Mouse (Mus musculus) yolk sac, embryonic 10.5 days (tissue): ENCODE measurements around the gene Pcdh15.
A peak's percentile ranks its signal among the peaks of the same experiment; 100 is the strongest.

Experiments used
- DNase-seq: peaks from one replicate; pipeline ENCODE4 v3.0.0-alpha.2; 2017; ENCODE audit warnings: low spot score

Pcdh15 gene

DNA sequence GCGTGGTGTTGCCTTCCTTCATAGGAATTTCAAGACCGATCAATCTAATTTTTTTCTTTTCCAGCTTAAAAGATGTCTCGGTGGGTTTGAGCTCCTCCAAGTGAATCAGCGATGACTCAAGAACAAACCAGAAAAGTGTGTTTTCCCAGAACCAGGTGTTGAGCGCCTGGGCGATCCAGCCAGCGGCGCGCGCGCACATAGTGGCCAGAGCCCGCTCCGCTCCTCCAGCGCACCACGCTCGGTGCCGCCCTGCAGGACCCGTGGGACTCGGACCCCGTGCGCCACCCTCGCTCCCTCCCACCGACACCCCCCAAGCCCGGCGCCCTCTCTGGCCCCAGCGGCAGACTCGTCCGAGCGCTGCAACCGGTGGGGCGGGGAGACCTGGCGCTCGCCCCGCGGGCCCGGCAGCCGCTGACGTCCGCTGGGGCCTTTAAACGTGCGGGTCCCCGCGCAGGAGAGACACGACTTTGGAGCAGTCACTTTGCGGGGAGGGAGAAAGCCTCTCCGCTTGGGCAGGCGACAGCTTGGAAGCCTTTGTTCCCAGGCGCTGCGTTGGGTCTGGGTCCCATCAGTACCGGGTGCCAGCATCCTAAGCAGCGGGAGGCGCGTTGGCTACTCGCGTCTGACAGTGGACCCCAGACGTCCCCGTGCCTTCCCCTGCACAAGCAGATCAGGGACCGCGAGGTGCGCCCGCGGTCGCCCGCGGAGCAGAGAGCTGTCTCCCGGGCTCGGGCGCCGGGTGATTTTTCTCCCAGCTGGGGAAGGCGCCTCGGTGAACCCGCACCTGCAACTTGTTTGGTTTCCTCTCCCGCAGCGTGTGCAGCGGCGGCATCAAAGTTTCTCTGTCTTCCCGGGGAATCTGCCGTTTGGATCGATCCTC lies at the start of gene Pcdh15:
Gene Pcdh15, plus strand, starts transcription at position 377 of the 880 bp plus-strand sequence.
- DNase-seq = no peak

DNA sequence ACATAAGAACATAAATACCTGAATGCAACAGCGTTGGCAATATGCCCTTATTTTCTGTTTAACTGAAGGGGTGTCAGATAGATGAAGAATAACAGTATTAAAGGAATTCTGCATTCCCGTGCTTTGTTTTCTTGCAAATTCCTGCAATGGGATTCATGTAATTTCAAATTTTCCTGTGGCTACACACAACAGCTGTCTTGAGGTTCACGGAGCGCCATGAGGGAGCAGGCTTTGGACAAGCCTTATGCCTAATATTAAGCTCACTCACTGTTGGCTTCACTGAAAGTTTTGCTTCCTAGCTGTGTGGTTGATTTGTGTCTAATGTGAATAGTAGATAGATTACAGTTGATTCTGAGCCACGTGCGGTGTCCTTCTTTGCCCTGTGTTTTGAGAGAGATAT lies 47.1 kb upstream of the Pcdh15 start:
- no peak for DNase-seq

DNA sequence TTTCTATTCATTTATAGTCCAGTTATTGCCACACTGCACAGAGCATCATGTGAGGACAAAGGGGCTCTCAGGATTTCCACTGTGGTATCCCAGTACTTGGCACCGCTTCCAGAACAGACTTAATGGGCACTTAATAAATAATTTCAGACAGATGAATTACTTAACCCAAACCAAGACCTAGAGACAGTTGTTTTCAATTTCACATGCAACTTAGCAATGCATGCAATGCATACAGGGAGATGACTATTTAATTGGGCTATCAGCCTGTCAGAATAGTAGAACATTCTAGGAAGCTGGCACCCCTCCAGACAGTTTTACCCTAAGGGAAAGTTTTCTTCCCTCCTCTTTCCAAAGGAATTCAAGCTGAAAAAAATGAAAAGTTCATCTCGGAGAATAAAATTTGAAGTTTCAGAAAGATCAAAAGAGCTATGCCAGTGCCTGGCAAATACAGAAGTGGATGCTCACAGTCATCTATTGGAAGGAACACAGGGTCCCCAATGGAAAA lies 39.4 kb upstream of the Pcdh15 start:
- DNase-seq = no peak

DNA sequence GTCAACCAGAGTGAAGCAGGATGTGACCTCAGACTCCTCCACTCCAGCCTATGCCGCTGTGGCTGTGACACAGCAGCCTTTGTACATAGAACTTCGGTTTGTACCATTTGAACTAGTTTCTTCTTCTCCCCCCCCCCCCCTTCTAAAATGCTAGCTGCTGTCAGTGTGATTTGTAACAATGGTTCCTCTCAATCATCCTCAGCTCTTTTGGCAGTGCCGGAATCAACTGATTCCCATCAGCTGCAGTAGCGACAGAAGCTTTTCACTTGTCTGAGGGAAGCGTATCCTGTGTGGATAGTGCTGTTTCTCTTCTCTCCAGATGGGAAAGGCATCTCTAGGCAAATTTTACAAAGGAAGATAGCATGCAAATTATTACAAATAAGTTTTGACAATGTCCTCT lies 12.4 kb upstream of the Pcdh15 start:
- DNase-seq = no peak

DNA sequence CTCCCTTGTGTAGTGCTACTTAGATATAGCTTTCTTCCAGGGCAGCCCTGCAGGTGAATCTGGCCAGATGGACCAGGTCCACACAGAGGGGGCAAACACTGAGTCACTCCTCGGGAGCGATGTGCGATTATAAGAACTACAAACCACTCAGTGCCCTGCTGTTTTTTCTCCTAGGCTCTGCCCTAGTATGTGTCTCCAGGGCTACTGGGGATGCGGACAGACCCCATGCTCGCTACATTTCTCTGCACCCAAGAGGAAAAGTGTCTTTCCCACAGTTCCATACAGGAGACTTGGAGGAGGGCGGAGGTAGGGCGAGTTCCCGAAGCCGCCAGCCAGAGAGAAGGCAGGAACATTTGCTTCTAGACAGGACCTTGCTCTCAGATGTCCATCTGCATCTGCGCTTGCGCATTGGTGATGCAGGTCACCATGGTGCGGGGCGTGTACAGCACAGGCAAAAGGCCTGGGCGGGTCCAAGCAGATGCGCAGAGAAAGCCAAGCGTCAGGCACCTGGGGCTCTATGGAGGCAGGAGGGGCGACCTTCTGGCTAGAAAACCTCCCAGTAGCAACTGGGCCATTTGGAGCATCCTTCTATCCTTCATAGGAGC lies 2.5 kb upstream of the Pcdh15 start:
- DNase-seq = no peak

DNA sequence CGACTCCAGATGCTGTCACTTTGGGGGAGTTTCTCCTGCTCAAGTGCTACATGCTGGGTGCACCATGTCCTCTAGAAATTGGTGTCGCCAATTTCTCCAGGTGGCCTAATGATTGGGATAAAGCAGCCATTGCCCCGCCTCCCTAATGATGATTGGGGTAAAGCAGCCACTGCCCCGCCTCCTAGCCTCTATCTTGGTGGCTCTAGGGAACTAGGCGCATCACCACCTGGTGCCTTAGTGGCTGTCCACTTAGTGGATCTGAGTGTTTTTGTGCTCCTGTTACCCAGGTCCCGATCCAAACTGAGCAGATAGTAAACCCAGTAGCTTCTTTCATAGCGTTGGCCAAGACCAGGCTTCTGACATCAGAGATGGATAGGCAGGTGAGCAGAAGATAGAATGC lies 2.0 kb upstream of the Pcdh15 start:
- DNase-seq = no peak

DNA sequence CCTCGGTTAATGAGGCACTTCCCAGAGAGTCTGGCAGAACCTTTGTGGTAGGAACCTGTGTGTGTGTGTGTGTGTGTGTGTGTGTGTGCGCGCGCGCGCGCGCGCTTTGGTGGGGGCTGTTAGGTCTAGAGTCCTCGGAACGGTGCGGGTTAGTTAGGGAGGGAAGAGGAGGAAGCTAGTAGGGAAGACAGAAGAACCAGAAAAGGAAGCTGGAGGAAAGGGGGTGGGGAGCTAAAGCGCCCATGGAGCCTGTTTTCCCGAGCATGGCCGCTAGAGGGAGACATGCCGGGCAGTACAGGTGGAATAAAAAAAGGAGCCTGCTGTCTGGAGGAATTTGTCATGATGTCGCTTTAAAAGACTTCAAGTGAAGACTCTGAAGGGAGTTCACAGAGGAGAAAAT lies 1.2 kb upstream of the Pcdh15 start:
- peak; percentile 39 for DNase-seq

DNA sequence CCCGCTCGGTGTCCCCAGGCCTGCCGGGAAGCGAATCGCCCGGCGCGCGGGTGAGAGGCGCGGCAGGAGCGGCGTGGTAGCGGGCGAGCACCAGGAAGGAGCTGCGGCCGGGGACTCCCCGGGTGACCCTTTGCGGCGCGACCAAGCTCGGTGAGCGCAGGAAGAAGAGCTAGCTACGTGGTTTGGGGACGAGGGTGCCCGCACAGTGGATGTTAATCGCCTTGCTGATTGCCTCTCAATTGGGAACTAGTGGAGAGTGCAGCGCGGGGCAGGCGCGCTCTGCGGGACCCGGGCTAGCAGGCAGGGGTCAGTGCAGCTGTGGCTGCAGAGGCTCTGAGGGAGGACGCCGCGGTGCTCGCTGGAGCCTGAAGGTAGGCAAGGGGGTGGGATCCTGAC lies 702 bp downstream of the Pcdh15 start:
- peak; percentile 16 for DNase-seq

DNA sequence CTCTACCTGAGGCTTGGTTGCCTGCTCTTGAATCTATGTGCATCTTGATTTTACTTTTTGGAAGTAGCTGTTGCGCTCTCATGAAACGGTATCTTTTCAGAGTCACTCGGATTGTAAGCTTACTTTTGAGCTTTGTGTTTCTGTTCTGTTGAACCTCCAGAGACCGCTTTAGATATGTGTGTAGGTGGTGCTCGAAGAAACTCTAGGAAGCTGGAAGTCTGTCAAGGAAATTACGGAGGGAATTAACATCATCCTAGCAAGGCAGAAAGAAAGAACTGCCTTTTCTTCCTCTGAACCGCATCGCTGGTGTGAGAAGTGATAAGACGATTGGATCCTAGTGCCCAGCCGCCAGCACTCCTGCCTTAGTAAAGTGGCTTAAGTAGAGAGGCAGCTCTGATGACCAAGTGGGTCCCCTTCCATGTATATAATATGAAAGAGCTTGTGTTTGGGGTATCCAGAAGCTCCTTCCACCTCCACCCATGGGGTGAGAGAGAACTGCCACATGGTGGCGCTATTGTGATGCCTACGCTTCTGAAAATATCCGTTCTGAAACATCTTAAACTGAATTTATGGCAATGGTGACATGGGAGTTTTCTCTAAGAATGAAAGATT lies 4.3 kb downstream of the Pcdh15 start:
- no peak for DNase-seq

DNA sequence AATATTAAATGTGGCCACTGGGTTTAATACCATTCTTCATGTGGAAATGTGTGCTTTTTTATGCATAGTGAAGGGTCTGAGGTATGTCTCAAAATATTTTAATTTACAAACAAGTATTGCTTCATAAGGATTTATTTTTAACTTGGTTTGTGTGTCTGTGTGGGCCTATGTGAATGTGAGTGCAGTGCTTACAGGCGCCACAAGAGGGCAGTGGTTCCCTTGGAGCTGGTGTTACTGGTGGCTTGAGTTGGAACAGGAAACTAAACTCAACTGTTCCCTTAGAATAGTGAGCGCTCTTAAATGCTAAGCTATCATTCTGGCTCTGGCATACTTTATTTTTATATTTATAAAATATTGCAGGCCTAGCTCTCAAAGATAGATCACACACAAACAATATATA lies 6.8 kb downstream of the Pcdh15 start:
- no peak for DNase-seq

DNA sequence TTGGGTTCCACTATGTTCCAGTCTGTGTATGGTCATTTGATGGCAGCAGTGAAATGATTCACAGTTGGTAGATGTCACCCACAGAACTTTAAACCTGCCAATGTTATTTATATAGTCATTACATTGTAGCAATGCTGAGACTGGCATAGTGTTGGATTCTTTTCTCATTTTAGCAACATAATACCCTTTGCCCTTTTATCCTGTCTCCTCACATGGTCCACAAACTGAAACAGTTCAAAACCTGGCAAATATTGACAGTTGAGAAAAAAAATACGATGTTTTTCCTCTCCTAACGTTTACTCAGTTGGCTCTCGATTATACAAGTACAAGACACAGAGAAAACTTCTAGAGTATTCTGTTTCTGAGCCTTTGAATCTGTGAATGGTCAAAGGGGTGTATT lies 38.8 kb downstream of the Pcdh15 start:
- DNase-seq = no peak

DNA sequence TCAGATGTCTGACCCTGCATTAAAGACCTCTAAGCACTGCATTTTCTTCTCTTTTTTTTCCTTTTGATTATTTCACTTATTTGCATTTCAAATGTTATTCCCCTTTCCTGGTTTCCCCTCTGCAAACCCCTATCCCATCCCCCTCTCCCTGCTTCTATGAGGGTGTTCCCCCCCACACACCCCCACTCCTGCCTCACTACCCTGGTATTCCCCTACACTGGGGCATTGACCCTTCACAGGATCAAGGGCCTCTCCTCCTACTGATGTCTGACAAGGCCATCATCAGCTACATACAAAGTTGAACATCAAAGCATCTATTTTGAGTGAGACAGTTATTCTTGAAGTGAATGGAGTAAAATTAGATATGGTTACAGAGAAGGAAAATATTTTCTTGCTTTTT lies 48.4 kb downstream of the Pcdh15 start:
- no peak for DNase-seq

DNA sequence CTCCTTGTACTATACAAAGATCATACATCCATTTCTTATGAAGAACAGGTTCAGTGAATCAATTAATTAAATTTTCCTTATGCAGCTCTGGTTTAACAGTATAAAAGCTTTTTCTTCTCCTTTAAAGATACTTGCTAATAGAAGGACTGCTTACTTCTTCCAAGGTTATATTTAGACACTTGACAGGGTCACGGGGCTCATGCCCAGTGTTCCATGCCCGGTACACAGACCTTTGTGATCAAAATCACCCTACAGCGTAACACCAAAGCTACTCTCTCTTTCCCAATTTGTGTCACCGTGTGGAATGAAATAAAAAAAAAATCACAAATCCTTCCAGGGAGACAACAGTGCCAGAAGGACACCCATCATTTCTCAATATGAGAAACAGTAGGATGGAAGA lies 48.8 kb downstream of the Pcdh15 start:
- no peak for DNase-seq

DNA sequence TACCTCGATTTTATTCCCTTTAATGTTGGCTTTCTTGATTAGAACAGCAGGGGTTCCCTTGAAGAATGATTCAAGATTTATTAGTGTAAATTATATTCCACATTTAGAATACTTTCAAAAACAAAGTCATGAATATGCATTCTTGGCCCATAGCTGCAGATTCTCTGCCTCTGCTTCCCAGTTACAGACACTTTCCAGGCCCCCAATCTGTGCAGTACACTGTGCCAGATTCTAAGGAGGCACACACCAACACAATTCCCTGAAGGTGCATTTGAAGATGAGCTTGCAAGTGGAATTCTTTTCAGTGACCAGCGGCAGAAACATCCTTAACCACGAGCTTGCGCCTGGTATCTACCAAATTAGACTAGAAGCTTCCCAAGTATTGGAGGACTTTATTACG lies 55.4 kb downstream of the Pcdh15 start:
- DNase-seq = no peak

DNA sequence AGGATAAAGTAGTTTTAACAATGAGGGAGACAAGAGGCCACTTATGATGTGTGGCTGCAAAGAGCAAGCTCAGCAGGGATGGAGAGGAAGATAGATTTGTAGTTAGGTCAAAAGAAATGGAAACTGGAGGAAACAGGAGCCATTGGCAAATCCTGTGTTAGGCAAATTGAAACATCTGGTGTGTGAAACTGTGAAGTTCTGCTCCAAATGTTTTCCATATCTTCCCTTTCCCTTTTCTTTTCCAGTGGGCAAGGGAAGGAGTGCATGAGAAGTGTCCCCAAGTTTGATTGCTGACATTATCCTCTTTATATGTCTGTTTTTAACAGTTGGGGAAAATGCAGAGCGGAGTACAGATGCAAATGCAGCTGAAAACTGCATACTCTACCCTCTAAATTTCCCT lies 62.6 kb downstream of the Pcdh15 start:
- no peak for DNase-seq

DNA sequence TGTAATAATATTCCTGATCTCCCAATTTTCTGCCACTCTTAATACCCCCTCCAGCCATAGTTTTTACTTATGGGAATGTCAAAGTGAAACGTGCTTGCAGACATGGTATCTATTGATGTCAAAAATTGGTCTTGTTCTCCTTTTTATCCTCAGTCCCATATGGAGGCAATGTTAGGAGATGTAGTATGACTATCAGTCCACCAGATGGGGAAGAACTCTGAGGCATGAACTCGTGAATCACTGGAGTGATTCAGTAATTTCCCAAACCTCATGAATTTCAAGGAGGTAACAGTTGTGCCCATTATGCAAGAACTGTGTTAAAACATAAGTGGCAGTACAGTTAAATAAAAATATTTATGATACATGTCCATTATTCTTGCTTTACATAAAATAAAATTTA lies 116.9 kb downstream of the Pcdh15 start:
- DNase-seq = no peak

DNA sequence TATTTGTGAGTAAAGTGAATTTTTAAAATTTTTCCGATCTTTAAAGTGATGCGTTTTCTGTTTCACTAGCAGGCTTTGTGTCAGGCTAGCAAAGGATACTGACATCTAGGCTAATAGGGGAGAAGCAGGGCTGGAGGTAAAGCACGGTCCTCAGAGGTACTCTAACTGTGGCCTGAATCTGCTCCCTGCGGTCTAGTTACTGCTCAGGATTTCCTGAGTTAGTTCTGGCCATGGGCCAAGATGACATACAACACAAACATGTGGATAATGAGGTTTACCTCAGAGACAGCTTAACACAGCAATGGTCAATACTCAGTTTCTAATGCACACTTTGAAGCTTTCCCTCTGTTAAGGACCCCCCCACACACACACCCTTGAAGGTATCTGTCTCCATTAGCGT lies 143.2 kb downstream of the Pcdh15 start:
- no peak for DNase-seq

DNA sequence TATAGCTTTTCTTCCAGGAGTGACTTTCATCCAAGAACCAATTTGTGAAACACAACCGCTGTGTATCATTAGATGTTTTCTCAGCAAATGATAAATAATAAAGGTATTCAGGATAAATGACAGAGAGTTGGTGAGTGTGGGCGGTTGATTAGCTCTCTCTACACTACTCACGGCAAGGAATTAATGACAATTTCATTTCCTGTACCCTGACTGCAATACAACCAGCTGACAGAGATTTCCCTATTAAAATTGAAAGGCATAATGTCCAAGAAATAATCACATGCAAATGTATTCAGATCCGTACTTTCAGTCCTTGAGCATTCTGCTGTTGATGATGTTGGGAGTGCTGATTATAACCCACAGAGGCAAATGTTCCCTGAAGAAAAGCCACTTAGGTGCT lies 181.3 kb downstream of the Pcdh15 start:
- DNase-seq = no peak

DNA sequence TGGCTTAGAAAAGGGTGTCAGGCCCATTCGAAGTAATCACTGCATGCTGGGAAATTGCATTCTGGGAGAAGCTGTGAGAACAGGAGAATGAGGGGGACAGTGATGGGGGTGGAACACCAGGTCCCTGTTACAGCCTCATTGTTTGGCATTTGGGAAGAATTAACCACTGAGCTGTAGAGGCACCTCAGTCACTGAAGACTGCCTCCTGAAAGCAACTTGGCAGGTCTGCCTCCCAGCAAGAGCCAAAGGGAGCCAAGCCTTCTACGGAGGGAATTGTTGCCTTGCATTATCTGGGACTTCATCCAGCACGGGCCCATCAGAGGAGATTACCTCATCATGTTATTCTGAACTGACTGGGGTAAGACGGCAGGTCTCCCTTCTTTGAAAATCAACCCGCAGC lies 197.3 kb downstream of the Pcdh15 start:
- DNase-seq = no peak

DNA sequence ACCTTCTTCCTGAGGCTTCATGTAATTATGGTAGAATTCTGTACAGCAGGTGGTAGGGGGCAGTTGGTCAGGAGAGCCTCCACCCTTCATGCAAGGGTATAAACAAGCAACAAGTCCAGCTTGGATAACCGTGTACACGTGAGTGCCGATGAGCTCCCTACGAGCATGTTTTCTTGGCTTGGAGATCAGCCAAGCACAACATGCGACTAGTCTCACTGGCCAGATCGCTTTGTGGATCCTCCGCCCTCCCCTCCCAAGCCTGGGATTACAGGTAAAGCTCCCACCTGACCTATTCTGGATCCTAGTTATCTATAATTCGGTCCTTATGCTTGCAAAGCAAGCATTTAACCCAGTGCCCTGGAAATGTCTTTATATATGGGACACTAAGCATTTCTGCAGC lies 202.8 kb downstream of the Pcdh15 start:
- no peak for DNase-seq

DNA sequence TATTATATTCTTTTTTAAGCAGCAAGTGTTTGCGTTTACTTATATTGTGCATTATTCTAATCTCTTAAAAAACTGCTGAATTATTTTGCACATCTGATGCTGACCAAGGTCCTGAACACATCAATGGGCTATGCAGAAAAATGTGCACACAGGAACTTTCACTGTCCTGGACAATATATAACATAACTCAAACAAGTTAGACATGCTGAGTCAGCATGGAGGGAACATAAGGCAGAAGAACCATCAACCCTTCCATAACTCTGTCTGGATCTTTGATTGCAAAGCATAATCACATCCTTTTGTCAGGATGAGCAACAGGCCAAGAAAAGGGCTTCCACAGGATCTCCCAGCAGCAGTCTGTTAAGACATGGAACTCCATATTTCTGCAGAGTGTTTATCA lies 207.5 kb downstream of the Pcdh15 start:
- no peak for DNase-seq

DNA sequence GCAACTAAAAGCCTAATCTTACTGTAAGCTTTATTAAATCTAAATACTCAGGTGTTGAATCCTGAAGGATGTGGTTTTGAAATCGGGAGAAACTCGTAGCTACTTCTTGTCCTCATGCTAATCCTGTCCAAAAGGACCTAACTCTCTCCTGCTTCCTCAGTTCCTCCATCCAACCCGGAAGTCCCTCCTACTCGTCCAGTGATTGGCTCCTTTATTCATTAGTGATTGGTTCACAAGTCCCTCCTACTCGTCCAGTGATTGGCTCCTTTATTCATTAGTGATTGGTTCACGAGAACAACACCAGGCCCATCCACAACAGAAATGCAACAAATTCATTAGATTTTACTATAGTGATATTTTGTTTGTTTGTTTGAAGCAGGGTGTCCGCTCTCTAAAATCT lies 227.7 kb downstream of the Pcdh15 start:
- no peak for DNase-seq

DNA sequence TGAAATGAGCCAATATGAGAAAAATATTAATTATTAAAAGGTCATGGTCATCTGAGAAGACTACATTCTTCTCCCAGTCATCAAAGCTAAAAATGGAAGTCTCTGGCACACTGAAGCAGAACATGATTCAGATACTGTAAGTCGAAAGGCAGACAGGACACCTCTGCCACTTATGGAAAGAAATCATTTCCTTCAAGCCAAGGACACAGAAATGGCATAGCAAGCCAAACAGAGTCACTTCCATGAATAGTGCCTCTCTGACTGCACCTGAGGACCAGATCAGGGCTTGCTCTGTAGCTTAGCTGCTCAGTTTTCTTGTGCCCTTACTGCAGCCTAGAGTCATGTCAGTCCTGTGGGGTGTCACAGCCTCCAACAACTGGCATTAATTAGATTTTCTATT lies 234.3 kb downstream of the Pcdh15 start:
- no peak for DNase-seq
